Mouse (Mus musculus): Measurements from ENCODE around the gene Tmem260. TPM values are rescaled to one million over a fixed set of nuclear protein-coding genes. Genes with fewer than 3 reads are reported as not detected.

Tmem260 gene
- 23.3 and 24.6 TPM in 2 replicates for polyA plus RNA-seq (2014; fragmentation: Nextera tagmentation; extraction: Ambion mirVana)

DNA sequence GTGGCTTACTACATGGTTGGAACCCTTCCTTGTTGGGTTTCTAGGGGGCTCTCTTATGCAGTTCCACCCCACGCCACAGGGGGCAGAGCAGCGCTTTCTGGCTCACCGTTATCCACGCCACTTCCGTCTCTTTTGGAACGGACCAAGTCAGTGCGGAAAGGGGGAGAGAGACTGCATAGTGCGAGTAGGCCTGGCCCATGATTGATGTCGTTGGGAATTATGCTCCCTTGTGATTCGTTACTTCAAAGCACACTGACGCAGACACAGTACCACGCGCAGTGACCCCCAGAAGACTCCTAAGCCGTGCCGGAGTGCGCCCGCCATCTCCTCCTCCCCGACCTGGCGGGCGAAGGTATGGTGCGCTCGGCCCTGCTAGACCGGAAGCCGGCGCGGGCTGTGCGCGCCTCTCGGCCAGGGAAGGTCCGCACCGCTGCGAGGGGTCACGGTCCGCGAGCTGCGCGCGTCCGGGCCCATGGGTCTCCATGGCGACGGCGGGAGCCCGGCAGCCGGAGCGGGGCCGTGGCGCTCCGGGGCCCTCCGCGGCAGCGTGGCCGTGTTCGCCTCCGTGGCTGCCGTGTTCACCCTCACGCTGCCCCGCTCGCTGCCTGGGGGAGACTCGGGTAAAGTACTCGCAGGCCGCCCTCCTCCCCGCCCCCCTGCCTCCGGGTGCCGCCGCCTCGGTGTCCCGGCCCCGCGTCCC lies at the start of gene Tmem260:
TSS of gene Tmem260 (plus strand) at position 141 of the 700 bp plus-strand sequence.
- WGBS: under 1% methylated on average over 61 of the region's 69 CpGs

DNA sequence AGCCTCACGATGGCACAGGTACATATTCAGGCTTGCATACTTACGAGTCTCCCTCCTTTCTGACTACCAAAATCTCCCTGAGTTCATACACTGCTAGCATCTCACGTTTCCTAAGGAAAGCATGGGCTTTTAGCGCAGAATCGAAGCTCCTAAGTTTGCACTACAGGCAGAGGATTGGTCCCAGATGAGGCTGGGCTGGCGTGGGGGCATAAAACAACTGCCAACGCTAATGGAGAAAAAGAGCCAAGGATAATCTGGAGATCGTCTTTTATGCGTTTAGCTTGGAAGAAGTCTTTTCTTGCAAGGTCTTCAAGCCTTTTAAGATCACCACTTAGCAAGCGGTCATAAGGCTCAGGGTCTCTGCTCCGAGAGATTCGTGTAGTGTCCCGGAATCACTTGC lies 39.8 kb upstream of the Tmem260 start:
- Histone ChIP-seq H3K4me1 (replicated peaks; ENCODE audit: control insufficient read depth, insufficient read depth, low read length) (no peaks in the 10 kb centered on the region), H3K4me3 (ENCODE audit: low read depth, low read length) (no peak overlapping the region), H3K9ac (ENCODE audit: low read depth, low read length) (no peak overlapping the region), H3K27me3 (ENCODE audit: control insufficient read depth, insufficient read depth, low read length) (no peaks in the 10 kb centered on the region), H3K9me3 (ENCODE audit: control insufficient read depth, low read length) (no peaks in the 10 kb centered on the region), H3K27ac (ENCODE audit: low read depth, low read length) (no peak overlapping the region), H3K4me2 (replicated peaks; ENCODE audit: low read depth, low read length) (no peak overlapping the region), H3K36me3 (ENCODE audit: control insufficient read depth, insufficient read depth, low read length) (no peaks in the 10 kb centered on the region)
- 89% methylated on average over 13 of the region's 13 CpGs for WGBS
- DNase-seq (ENCODE audit: low spot score): no peak
- no peak for ATAC-seq (ENCODE audit: low FRiP score)

More for the DNA sequence above, at the start of gene Tmem260:
- Histone ChIP-seq H3K36me3 (ENCODE audit: control insufficient read depth, insufficient read depth, low read length) (no peaks in the 10 kb centered on the region), H3K4me2 (replicated peaks; ENCODE audit: low read depth, low read length) (peak within 1 kb of the TSS; percentile 42), H3K27ac (ENCODE audit: low read depth, low read length) (peak within 1 kb of the TSS; percentile 70), H3K27me3 (ENCODE audit: control insufficient read depth, insufficient read depth, low read length) (no peaks in the 10 kb centered on the region), H3K4me3 (ENCODE audit: low read depth, low read length) (peak within 1 kb of the TSS; percentile 96), H3K9ac (ENCODE audit: low read depth, low read length) (peak within 1 kb of the TSS; percentile 84), H3K4me1 (replicated peaks; ENCODE audit: control insufficient read depth, insufficient read depth, low read length) (no peaks in the 10 kb centered on the region; the same call in 1 of the 2 replicates), H3K9me3 (ENCODE audit: control insufficient read depth, low read length) (no peaks in the 10 kb centered on the region)
- ATAC-seq (ENCODE audit: low FRiP score) (peak; percentile 99), DNase-seq (ENCODE audit: low spot score) (peak; percentile 97)

DNA sequence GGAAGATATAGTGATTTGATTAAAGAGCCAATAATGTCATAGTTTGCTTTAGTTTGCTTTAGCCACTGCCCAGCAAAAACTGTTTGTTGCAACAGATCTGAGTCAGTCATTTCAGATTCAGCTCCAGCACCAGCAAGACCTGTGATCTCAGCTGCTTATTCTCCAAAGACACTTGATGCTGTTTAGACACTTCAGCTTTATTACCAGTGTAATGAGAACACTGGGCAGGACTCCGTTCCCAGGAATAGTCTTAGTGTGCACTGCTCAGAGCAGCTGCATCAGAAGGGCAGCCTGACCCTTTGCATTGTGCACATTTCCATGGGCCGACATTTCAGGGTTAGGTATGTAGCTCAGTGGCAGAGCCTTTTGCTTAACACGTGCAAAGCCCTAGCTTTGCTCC lies 28.9 kb upstream of the Tmem260 start:
- WGBS: 82% methylated on average over 3 of the region's 3 CpGs
- ATAC-seq (ENCODE audit: low FRiP score): no peak
- H3K36me3 ChIP-seq (ENCODE audit: control insufficient read depth, insufficient read depth, low read length): no peaks in the 10 kb centered on the region
- H3K4me3 ChIP-seq (ENCODE audit: low read depth, low read length): no peak overlapping the region
- H3K9me3 ChIP-seq (ENCODE audit: control insufficient read depth, low read length): no peaks in the 10 kb centered on the region
- no peak overlapping the region for H3K4me2 ChIP-seq (replicated peaks; ENCODE audit: low read depth, low read length)
- no peak for DNase-seq (ENCODE audit: low spot score)
- no peak overlapping the region for H3K27ac ChIP-seq (ENCODE audit: low read depth, low read length)
- no peaks in the 10 kb centered on the region for H3K27me3 ChIP-seq (ENCODE audit: control insufficient read depth, insufficient read depth, low read length)
- no peaks in the 10 kb centered on the region for H3K4me1 ChIP-seq (replicated peaks; ENCODE audit: control insufficient read depth, insufficient read depth, low read length)
- H3K9ac ChIP-seq (ENCODE audit: low read depth, low read length): no peak overlapping the region

DNA sequence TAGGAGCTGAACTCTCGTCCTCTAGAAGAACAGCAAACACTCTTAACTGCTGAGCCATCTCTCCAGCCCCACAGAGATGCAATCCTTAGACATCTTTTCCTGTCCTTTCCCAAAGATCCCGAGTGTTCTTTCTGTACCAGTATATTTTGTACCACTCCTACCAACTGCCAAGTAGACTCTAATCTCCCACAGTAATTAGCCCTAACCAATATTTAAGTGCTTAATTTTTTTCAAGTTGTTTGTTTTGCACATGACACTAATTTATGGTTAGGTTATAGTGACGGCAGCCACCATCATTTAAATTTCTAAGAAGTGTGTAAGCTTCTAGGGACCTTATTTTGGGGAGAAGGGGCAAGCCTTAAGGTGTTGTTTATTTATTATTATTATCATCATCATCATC lies 27.7 kb upstream of the Tmem260 start:
- Histone ChIP-seq H3K9ac (ENCODE audit: low read depth, low read length) (no peak overlapping the region), H3K36me3 (ENCODE audit: control insufficient read depth, insufficient read depth, low read length) (no peaks in the 10 kb centered on the region), H3K27ac (ENCODE audit: low read depth, low read length) (no peak overlapping the region), H3K27me3 (ENCODE audit: control insufficient read depth, insufficient read depth, low read length) (no peaks in the 10 kb centered on the region), H3K9me3 (ENCODE audit: control insufficient read depth, low read length) (no peaks in the 10 kb centered on the region), H3K4me3 (ENCODE audit: low read depth, low read length) (no peak overlapping the region), H3K4me1 (replicated peaks; ENCODE audit: control insufficient read depth, insufficient read depth, low read length) (no peaks in the 10 kb centered on the region), H3K4me2 (replicated peaks; ENCODE audit: low read depth, low read length) (no peak overlapping the region)
- DNase-seq (ENCODE audit: low spot score): no peak
- no peak for ATAC-seq (ENCODE audit: low FRiP score)
- whole genome bisulfite sequencing: 71% methylated on average over 3 of the region's 3 CpGs

DNA sequence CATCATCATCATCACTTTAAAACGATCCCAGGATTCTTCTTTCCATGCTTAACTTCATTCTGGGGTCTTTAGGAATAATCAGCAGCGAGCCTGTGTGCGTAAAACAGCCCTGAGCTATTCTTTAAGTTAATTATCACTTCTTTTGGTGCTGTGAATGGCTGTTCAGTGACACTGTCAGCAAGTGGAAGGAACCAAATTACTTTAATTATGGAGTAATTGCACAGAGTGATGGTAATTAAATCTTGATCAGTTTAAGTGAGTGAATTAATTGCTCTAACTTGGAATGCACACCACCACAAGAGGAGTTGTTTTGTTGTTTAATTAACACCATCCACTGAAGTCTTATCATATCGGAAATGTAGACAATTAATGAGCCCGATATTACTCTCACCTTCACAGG lies 27.3 kb upstream of the Tmem260 start:
- Histone ChIP-seq H3K36me3 (ENCODE audit: control insufficient read depth, insufficient read depth, low read length) (no peaks in the 10 kb centered on the region), H3K4me1 (replicated peaks; ENCODE audit: control insufficient read depth, insufficient read depth, low read length) (no peaks in the 10 kb centered on the region), H3K9me3 (ENCODE audit: control insufficient read depth, low read length) (no peaks in the 10 kb centered on the region), H3K4me3 (ENCODE audit: low read depth, low read length) (no peak overlapping the region), H3K27me3 (ENCODE audit: control insufficient read depth, insufficient read depth, low read length) (no peaks in the 10 kb centered on the region), H3K27ac (ENCODE audit: low read depth, low read length) (no peak overlapping the region), H3K4me2 (replicated peaks; ENCODE audit: low read depth, low read length) (no peak overlapping the region), H3K9ac (ENCODE audit: low read depth, low read length) (no peak overlapping the region)
- DNase-seq (ENCODE audit: low spot score) (no peak), ATAC-seq (ENCODE audit: low FRiP score) (no peak)
- 80% methylated on average over 5 of the region's 5 CpGs for WGBS

DNA sequence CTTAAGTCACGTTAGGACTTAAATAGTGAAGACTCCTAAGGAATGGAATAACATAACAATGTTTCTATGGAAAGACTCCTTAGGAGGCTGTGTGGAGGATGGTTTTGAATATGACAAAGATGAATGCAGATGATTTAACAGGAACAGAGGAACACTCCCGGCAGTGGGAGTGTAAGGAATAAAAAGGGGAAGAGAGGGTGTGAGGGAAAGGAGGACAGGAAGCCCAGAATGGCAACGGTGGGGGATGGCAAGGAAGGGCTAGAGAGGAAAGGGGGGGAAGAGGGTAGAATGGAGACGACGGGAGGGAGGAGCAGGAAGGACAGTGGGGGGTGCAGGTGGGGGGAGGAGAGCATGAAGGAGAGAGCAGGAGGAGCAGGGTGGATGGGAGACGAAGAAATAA lies 24.4 kb upstream of the Tmem260 start:
- 16% methylated on average over 6 of the region's 6 CpGs for WGBS
- H3K4me3 ChIP-seq (ENCODE audit: low read depth, low read length): no peak overlapping the region
- H3K27me3 ChIP-seq (ENCODE audit: control insufficient read depth, insufficient read depth, low read length): no peaks in the 10 kb centered on the region
- H3K4me2 ChIP-seq (replicated peaks; ENCODE audit: low read depth, low read length): no peak overlapping the region
- no peaks in the 10 kb centered on the region for H3K9me3 ChIP-seq (ENCODE audit: control insufficient read depth, low read length)
- no peaks in the 10 kb centered on the region for H3K4me1 ChIP-seq (replicated peaks; ENCODE audit: control insufficient read depth, insufficient read depth, low read length)
- ATAC-seq (ENCODE audit: low FRiP score) (no peak), DNase-seq (ENCODE audit: low spot score) (no peak)
- no peaks in the 10 kb centered on the region for H3K36me3 ChIP-seq (ENCODE audit: control insufficient read depth, insufficient read depth, low read length)
- no peak overlapping the region for H3K27ac ChIP-seq (ENCODE audit: low read depth, low read length)
- H3K9ac ChIP-seq (ENCODE audit: low read depth, low read length): no peak overlapping the region

DNA sequence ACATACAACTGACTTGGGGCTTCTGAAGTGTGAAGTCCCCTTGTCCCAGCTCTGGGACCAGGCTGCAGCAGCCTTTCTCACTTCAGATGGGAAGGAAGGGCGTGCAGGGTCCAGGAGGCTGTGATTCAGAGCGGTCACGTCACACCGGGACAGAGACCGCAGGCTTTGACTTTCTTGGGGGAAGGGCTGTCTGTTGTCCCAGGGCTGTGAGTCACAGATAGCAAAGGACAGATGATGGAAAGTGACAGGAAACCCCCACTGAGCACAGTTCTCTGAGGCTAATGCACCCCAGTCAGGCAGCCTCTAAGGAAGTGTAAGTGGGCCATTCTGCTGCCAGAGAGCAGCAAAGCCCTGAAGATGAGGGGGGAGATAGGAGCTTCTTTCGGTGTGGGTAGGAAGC lies 23.9 kb upstream of the Tmem260 start:
- DNase-seq (ENCODE audit: low spot score) (peak; percentile 20), ATAC-seq (ENCODE audit: low FRiP score) (peak; percentile 49)
- no peaks in the 10 kb centered on the region for H3K9me3 ChIP-seq (ENCODE audit: control insufficient read depth, low read length)
- H3K9ac ChIP-seq (ENCODE audit: low read depth, low read length): 0 out of 2 replicates have a peak overlapping the region, but pooled peaks have one; percentile 1
- H3K27me3 ChIP-seq (ENCODE audit: control insufficient read depth, insufficient read depth, low read length): no peaks in the 10 kb centered on the region
- no peak overlapping the region for H3K4me2 ChIP-seq (replicated peaks; ENCODE audit: low read depth, low read length)
- WGBS: 18% methylated on average over 6 of the region's 6 CpGs
- no peak overlapping the region for H3K4me3 ChIP-seq (ENCODE audit: low read depth, low read length)
- H3K4me1 ChIP-seq (replicated peaks; ENCODE audit: control insufficient read depth, insufficient read depth, low read length): no peaks in the 10 kb centered on the region
- H3K27ac ChIP-seq (ENCODE audit: low read depth, low read length): no peak overlapping the region
- H3K36me3 ChIP-seq (ENCODE audit: control insufficient read depth, insufficient read depth, low read length): no peaks in the 10 kb centered on the region

DNA sequence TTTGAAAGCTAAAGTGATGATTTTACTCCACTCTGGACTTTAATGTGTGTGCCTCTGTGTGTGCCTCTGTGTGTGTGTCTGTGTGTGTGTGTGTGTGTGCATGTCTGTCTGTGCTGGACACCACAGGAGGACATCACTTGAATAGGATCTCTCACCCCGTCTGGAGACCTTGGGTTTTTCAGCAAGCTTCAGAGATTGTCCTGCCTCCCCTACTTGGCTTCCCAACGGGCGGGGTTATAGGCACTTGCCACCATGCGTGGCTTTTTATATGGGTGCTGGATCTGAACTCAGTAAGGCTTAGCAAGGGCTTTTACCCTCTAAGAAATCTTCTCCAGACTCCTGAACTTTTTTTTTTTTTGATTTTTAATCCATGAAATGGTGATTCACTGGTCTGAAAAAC lies 23.5 kb upstream of the Tmem260 start:
- DNase-seq (ENCODE audit: low spot score) (no peak), ATAC-seq (ENCODE audit: low FRiP score) (no peak; the same call in 1 of the 2 replicates)
- H3K9ac ChIP-seq (ENCODE audit: low read depth, low read length): no peak overlapping the region
- H3K27me3 ChIP-seq (ENCODE audit: control insufficient read depth, insufficient read depth, low read length): no peaks in the 10 kb centered on the region
- no peak overlapping the region for H3K4me3 ChIP-seq (ENCODE audit: low read depth, low read length)
- no peaks in the 10 kb centered on the region for H3K4me1 ChIP-seq (replicated peaks; ENCODE audit: control insufficient read depth, insufficient read depth, low read length)
- no peak overlapping the region for H3K4me2 ChIP-seq (replicated peaks; ENCODE audit: low read depth, low read length)
- no peaks in the 10 kb centered on the region for H3K9me3 ChIP-seq (ENCODE audit: control insufficient read depth, low read length)
- H3K36me3 ChIP-seq (ENCODE audit: control insufficient read depth, insufficient read depth, low read length): no peaks in the 10 kb centered on the region
- no peak overlapping the region for H3K27ac ChIP-seq (ENCODE audit: low read depth, low read length)
- 51% methylated on average over 4 of the region's 4 CpGs for whole genome bisulfite sequencing

DNA sequence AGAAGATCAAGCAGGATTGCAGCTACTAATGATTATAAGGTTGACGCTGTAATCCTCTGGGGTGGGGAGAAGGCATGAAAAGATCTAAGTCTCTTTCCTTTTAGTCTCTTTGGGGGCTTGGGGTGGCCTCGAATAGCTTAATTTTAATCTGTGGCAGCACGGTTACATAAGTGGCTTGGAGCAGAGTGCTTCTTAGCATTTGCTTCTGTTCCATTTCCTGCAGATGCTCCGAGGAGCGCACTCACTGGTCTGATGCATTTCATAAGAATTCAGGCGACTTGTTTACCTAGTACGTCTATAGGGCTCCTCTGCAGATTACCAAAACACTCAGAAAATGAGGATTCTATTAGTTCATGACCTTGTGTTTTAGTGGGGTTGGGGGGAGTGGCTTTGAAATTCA lies 23.0 kb upstream of the Tmem260 start:
- no peak for ATAC-seq (ENCODE audit: low FRiP score)
- H3K36me3 ChIP-seq (ENCODE audit: control insufficient read depth, insufficient read depth, low read length): no peaks in the 10 kb centered on the region
- no peak overlapping the region for H3K4me2 ChIP-seq (replicated peaks; ENCODE audit: low read depth, low read length)
- no peak overlapping the region for H3K27ac ChIP-seq (ENCODE audit: low read depth, low read length)
- H3K9me3 ChIP-seq (ENCODE audit: control insufficient read depth, low read length): no peaks in the 10 kb centered on the region
- H3K4me1 ChIP-seq (replicated peaks; ENCODE audit: control insufficient read depth, insufficient read depth, low read length): no peaks in the 10 kb centered on the region
- DNase-seq (ENCODE audit: low spot score): no peak
- H3K9ac ChIP-seq (ENCODE audit: low read depth, low read length): no peak overlapping the region
- 67% methylated on average over 7 of the region's 7 CpGs for WGBS
- H3K27me3 ChIP-seq (ENCODE audit: control insufficient read depth, insufficient read depth, low read length): no peaks in the 10 kb centered on the region
- H3K4me3 ChIP-seq (ENCODE audit: low read depth, low read length): no peak overlapping the region

Data from hindbrain, embryonic 11.5 days (tissue).